Mouse (Mus musculus): ENCODE results near the gene Cpne9. TPM values are rescaled to one million over a fixed set of nuclear protein-coding genes. Genes with fewer than 3 reads are reported as not detected.
A peak's percentile ranks its signal among the peaks of the same experiment; 100 is the strongest.

Cpne9 gene
- polyA plus RNA-seq, 1 experiment from 2014 or later = 0.05 TPM

- Histone ChIP-seq H3K4me2 (ENCODE audit: low read length) (peak overlapping the region; percentile 18), H3K9ac (ENCODE audit: low read length) (no peak overlapping the region), H3K9me3 (ENCODE audit: control insufficient read depth, low read length) (no peaks in the 10 kb centered on the region), H3K27ac (ENCODE audit: low read depth) (no peak overlapping the region), H3K27me3 (replicated peaks; ENCODE audit: control insufficient read depth, insufficient read depth, low read length) (no peaks in the 10 kb centered on the region), H3K4me3 (ENCODE audit: low read depth, low read length) (no peak overlapping the region), H3K4me1 (replicated peaks; ENCODE audit: control insufficient read depth, insufficient read depth, low read length) (peaks cover 15% of the 10 kb centered on the region; the same call in 1 of the 2 replicates), H3K36me3 (ENCODE audit: control insufficient read depth, insufficient read depth, low read length) (peaks cover 36% of the 10 kb centered on the region)
- DNase-seq (ENCODE audit: low spot score) (no peak), ATAC-seq (replicated peaks; ENCODE audit: low FRiP score, low TSS enrichment, low read depth) (no peak)
- 78% methylated on average over 6 of the region's 6 CpGs for WGBS
Measured at GRCm38 (mm10) chr6:113341574-113341973, 59.5 kb downstream of the Cpne9 start.

GRCm38 (mm10) chr6:113342297-113342696 lies 60.2 kb downstream of the Cpne9 start:
- H3K4me3 ChIP-seq (ENCODE audit: low read depth, low read length) = peak overlapping the region; percentile 12; the same call in 1 of the 2 replicates
- WGBS = 30% methylated on average over 4 of the region's 7 CpGs
- peaks cover 15% of the 10 kb centered on the region; the same call in 1 of the 2 replicates for H3K4me1 ChIP-seq (replicated peaks; ENCODE audit: control insufficient read depth, insufficient read depth, low read length)
- H3K27me3 ChIP-seq (replicated peaks; ENCODE audit: control insufficient read depth, insufficient read depth, low read length) = no peaks in the 10 kb centered on the region
- H3K36me3 ChIP-seq (ENCODE audit: control insufficient read depth, insufficient read depth, low read length) = peaks cover 31% of the 10 kb centered on the region
- H3K9ac ChIP-seq (ENCODE audit: low read length) = no peak overlapping the region
- peak overlapping the region; percentile 71 for H3K4me2 ChIP-seq (ENCODE audit: low read length)
- H3K27ac ChIP-seq (ENCODE audit: low read depth) = no peak overlapping the region
- no peaks in the 10 kb centered on the region for H3K9me3 ChIP-seq (ENCODE audit: control insufficient read depth, low read length)
- ATAC-seq (replicated peaks; ENCODE audit: low FRiP score, low TSS enrichment, low read depth) (no peak), DNase-seq (ENCODE audit: low spot score) (no peak)

- DNase-seq (ENCODE audit: low spot score) (peak; percentile 84), ATAC-seq (replicated peaks; ENCODE audit: low FRiP score, low TSS enrichment, low read depth) (peak; percentile 78)
- Histone ChIP-seq H3K4me3 (ENCODE audit: low read depth, low read length) (peak within 1 kb of the TSS; percentile 61), H3K27ac (ENCODE audit: low read depth) (peak within 1 kb of the TSS; percentile 39; the same call in 1 of the 2 replicates), H3K4me2 (ENCODE audit: low read length) (peak within 1 kb of the TSS; percentile 71), H3K27me3 (replicated peaks; ENCODE audit: control insufficient read depth, insufficient read depth, low read length) (no peaks in the 10 kb centered on the region), H3K36me3 (ENCODE audit: control insufficient read depth, insufficient read depth, low read length) (peaks cover 20% of the 10 kb centered on the region), H3K9ac (ENCODE audit: low read length) (peak within 1 kb of the TSS; percentile 73), H3K4me1 (replicated peaks; ENCODE audit: control insufficient read depth, insufficient read depth, low read length) (peaks cover 15% of the 10 kb centered on the region; the same call in 1 of the 2 replicates), H3K9me3 (ENCODE audit: control insufficient read depth, low read length) (no peaks in the 10 kb centered on the region)
- 11% methylated on average over 32 of the region's 32 CpGs for WGBS
Measured at GRCm38 (mm10) chr6:113343177-113344092, 61.3 kb downstream of the Cpne9 start, which contains the start of gene Camk1. Gene Camk1 (minus strand): TSS chr6:113343984.

GRCm38 (mm10) chr6:113344321-113344720 lies 62.2 kb downstream of the Cpne9 start:
- DNase-seq (ENCODE audit: low spot score) = no peak
- no peak for ATAC-seq (replicated peaks; ENCODE audit: low FRiP score, low TSS enrichment, low read depth)
- Histone ChIP-seq H3K4me2 (ENCODE audit: low read length) (peak overlapping the region; percentile 71; the same call in 1 of the 2 replicates), H3K4me3 (ENCODE audit: low read depth, low read length) (peak overlapping the region; percentile 61; the same call in 1 of the 2 replicates), H3K27me3 (replicated peaks; ENCODE audit: control insufficient read depth, insufficient read depth, low read length) (no peaks in the 10 kb centered on the region), H3K27ac (ENCODE audit: low read depth) (no peak overlapping the region), H3K36me3 (ENCODE audit: control insufficient read depth, insufficient read depth, low read length) (peaks cover 11% of the 10 kb centered on the region), H3K9me3 (ENCODE audit: control insufficient read depth, low read length) (no peaks in the 10 kb centered on the region), H3K9ac (ENCODE audit: low read length) (no peak overlapping the region), H3K4me1 (replicated peaks; ENCODE audit: control insufficient read depth, insufficient read depth, low read length) (peaks cover 15% of the 10 kb centered on the region; the same call in 1 of the 2 replicates)
- WGBS = 38% methylated on average over 2 of the region's 2 CpGs

GRCm38 (mm10) chr6:113346897-113347296 lies 64.8 kb downstream of the Cpne9 start:
- Histone ChIP-seq H3K27ac (ENCODE audit: low read depth) (no peak overlapping the region), H3K4me2 (ENCODE audit: low read length) (no peak overlapping the region), H3K4me1 (replicated peaks; ENCODE audit: control insufficient read depth, insufficient read depth, low read length) (peaks cover 15% of the 10 kb centered on the region), H3K4me3 (ENCODE audit: low read depth, low read length) (no peak overlapping the region), H3K9ac (ENCODE audit: low read length) (no peak overlapping the region), H3K9me3 (ENCODE audit: control insufficient read depth, low read length) (no peaks in the 10 kb centered on the region), H3K36me3 (ENCODE audit: control insufficient read depth, insufficient read depth, low read length) (no peaks in the 10 kb centered on the region), H3K27me3 (replicated peaks; ENCODE audit: control insufficient read depth, insufficient read depth, low read length) (no peaks in the 10 kb centered on the region)
- 75% methylated on average over 4 of the region's 4 CpGs for WGBS
- DNase-seq (ENCODE audit: low spot score) = no peak
- no peak for ATAC-seq (replicated peaks; ENCODE audit: low FRiP score, low TSS enrichment, low read depth)

- no peaks in the 10 kb centered on the region for H3K27me3 ChIP-seq (replicated peaks; ENCODE audit: control insufficient read depth, insufficient read depth, low read length)
- no peak for DNase-seq (ENCODE audit: low spot score)
- H3K4me3 ChIP-seq (ENCODE audit: low read depth, low read length) = no peak overlapping the region
- no peak overlapping the region for H3K4me2 ChIP-seq (ENCODE audit: low read length)
- H3K9me3 ChIP-seq (ENCODE audit: control insufficient read depth, low read length) = no peaks in the 10 kb centered on the region
- no peaks in the 10 kb centered on the region for H3K36me3 ChIP-seq (ENCODE audit: control insufficient read depth, insufficient read depth, low read length)
- no peak overlapping the region for H3K27ac ChIP-seq (ENCODE audit: low read depth)
- no peak for ATAC-seq (replicated peaks; ENCODE audit: low FRiP score, low TSS enrichment, low read depth)
- H3K9ac ChIP-seq (ENCODE audit: low read length) = no peak overlapping the region
- H3K4me1 ChIP-seq (replicated peaks; ENCODE audit: control insufficient read depth, insufficient read depth, low read length) = peaks cover 5% of the 10 kb centered on the region; the same call in 1 of the 2 replicates
Measured at GRCm38 (mm10) chr6:113350538-113350937, 68.4 kb downstream of the Cpne9 start.

- 70% methylated on average over 1 of the region's 1 CpGs for WGBS
- Histone ChIP-seq H3K4me2 (ENCODE audit: low read length) (no peak overlapping the region), H3K36me3 (ENCODE audit: control insufficient read depth, insufficient read depth, low read length) (no peaks in the 10 kb centered on the region), H3K9ac (ENCODE audit: low read length) (no peak overlapping the region), H3K27ac (ENCODE audit: low read depth) (no peak overlapping the region), H3K4me3 (ENCODE audit: low read depth, low read length) (no peak overlapping the region), H3K27me3 (replicated peaks; ENCODE audit: control insufficient read depth, insufficient read depth, low read length) (no peaks in the 10 kb centered on the region), H3K9me3 (ENCODE audit: control insufficient read depth, low read length) (no peaks in the 10 kb centered on the region), H3K4me1 (replicated peaks; ENCODE audit: control insufficient read depth, insufficient read depth, low read length) (peaks cover 5% of the 10 kb centered on the region; the same call in 1 of the 2 replicates)
- ATAC-seq (replicated peaks; ENCODE audit: low FRiP score, low TSS enrichment, low read depth) (no peak), DNase-seq (ENCODE audit: low spot score) (no peak)
Measured at GRCm38 (mm10) chr6:113351161-113351560, 69.1 kb downstream of the Cpne9 start.

GRCm38 (mm10) chr6:113351653-113352052 lies 69.5 kb downstream of the Cpne9 start:
- H3K9me3 ChIP-seq (ENCODE audit: control insufficient read depth, low read length) = no peaks in the 10 kb centered on the region
- H3K4me2 ChIP-seq (ENCODE audit: low read length) = no peak overlapping the region
- no peak for ATAC-seq (replicated peaks; ENCODE audit: low FRiP score, low TSS enrichment, low read depth)
- no peak for DNase-seq (ENCODE audit: low spot score)
- H3K27ac ChIP-seq (ENCODE audit: low read depth) = no peak overlapping the region
- no peaks in the 10 kb centered on the region for H3K27me3 ChIP-seq (replicated peaks; ENCODE audit: control insufficient read depth, insufficient read depth, low read length)
- H3K4me3 ChIP-seq (ENCODE audit: low read depth, low read length) = no peak overlapping the region
- WGBS = 52% methylated on average over 10 of the region's 10 CpGs
- H3K9ac ChIP-seq (ENCODE audit: low read length) = no peak overlapping the region
- H3K36me3 ChIP-seq (ENCODE audit: control insufficient read depth, insufficient read depth, low read length) = no peaks in the 10 kb centered on the region
- peaks cover 5% of the 10 kb centered on the region; the same call in 1 of the 2 replicates for H3K4me1 ChIP-seq (replicated peaks; ENCODE audit: control insufficient read depth, insufficient read depth, low read length)

All from intestine, embryonic 14.5 days (tissue).